Mouse (Mus musculus) cerebellum, postnatal 10 days (tissue): Measurements from ENCODE around the gene Zswim3.
"Not testable (repeated sequence)": the region's sequence is repeated elsewhere in the genome, so short reads cannot be mapped to it uniquely, and the experiment has no call there.

ENCODE experiments used
- DNase-seq, 2 experiments: peaks; one replicate each; pipeline ENCODE4 v3.0.0; 2021; ENCODE audit warnings: mixed read lengths in 2 of 2

The Zswim3 gene

GRCm38 (mm10) chr2:164783926-164784581, 20.8 kb upstream of the Zswim3 start:
- no peak for DNase-seq

- no peak for DNase-seq
Observed at GRCm38 (mm10) chr2:164784869-164785420, 20.0 kb upstream of the Zswim3 start.

GRCm38 (mm10) chr2:164785481-164786387, 19.2 kb upstream of the Zswim3 start, which contains the start of gene Snx21:
Gene Snx21, plus strand, starts transcription at chr2:164785823.
- peak; percentile 88 to 91 for DNase-seq

- no peak for DNase-seq
Observed at GRCm38 (mm10) chr2:164786388-164786885, 18.5 kb upstream of the Zswim3 start.

GRCm38 (mm10) chr2:164787032-164787431, 17.9 kb upstream of the Zswim3 start:
- no peak for DNase-seq

GRCm38 (mm10) chr2:164787779-164788178, 17.1 kb upstream of the Zswim3 start:
- no peak for DNase-seq

GRCm38 (mm10) chr2:164788411-164788810, 16.5 kb upstream of the Zswim3 start:
- no peak for DNase-seq

- no peak for DNase-seq
Observed at GRCm38 (mm10) chr2:164790451-164790850, 14.4 kb upstream of the Zswim3 start.

GRCm38 (mm10) chr2:164791841-164792261, 13.0 kb upstream of the Zswim3 start:
- peak; percentile 50 to 57 for DNase-seq

GRCm38 (mm10) chr2:164792400-164793190, 12.3 kb upstream of the Zswim3 start:
- DNase-seq = no peak

- DNase-seq = peak; percentile 77 to 85
Observed at GRCm38 (mm10) chr2:164793236-164793635, 11.7 kb upstream of the Zswim3 start.

- DNase-seq = peak in 1 of 2 experiments; percentile 42
Observed at GRCm38 (mm10) chr2:164793772-164794171, 11.1 kb upstream of the Zswim3 start.

- DNase-seq = peak; percentile 96 to 99
Observed at GRCm38 (mm10) chr2:164794293-164794692, 10.6 kb upstream of the Zswim3 start.

- DNase-seq = no peak
Observed at GRCm38 (mm10) chr2:164795868-164796267, 9.0 kb upstream of the Zswim3 start.

GRCm38 (mm10) chr2:164798554-164798953, 6.3 kb upstream of the Zswim3 start:
- not testable (repeated sequence) for DNase-seq

GRCm38 (mm10) chr2:164800252-164801004, 4.5 kb upstream of the Zswim3 start:
- DNase-seq = no peak

- DNase-seq = no peak
Observed at GRCm38 (mm10) chr2:164803201-164803920, 1.5 kb upstream of the Zswim3 start.

- DNase-seq = peak in 1 of 2 experiments; percentile 34
Observed at GRCm38 (mm10) chr2:164803921-164804313, 981 bp upstream of the Zswim3 start.

- DNase-seq = no peak
Observed at GRCm38 (mm10) chr2:164805332-164805718, 427 bp downstream of the Zswim3 start.

- no peak for DNase-seq
Observed at GRCm38 (mm10) chr2:164806614-164807013, 1.7 kb downstream of the Zswim3 start.

GRCm38 (mm10) chr2:164813557-164813956, 8.7 kb downstream of the Zswim3 start:
- no peak for DNase-seq
